Mouse (Mus musculus): ENCODE results near the gene Slc35b2. TPM values are rescaled to one million over a fixed set of nuclear protein-coding genes. Genes with fewer than 3 reads are reported as not detected.

Slc35b2 gene
- polyA plus RNA-seq, 1 experiment, result 78.2 TPM

- 65% methylated on average over 16 of the region's 16 CpGs for WGBS
- DNase-seq (ENCODE audit: low read depth, low spot score), result no peak
These were observed 5.4 kb upstream of the Slc35b2 start for GRCm38 (mm10) chr17:45557998-45558862.

DNA sequence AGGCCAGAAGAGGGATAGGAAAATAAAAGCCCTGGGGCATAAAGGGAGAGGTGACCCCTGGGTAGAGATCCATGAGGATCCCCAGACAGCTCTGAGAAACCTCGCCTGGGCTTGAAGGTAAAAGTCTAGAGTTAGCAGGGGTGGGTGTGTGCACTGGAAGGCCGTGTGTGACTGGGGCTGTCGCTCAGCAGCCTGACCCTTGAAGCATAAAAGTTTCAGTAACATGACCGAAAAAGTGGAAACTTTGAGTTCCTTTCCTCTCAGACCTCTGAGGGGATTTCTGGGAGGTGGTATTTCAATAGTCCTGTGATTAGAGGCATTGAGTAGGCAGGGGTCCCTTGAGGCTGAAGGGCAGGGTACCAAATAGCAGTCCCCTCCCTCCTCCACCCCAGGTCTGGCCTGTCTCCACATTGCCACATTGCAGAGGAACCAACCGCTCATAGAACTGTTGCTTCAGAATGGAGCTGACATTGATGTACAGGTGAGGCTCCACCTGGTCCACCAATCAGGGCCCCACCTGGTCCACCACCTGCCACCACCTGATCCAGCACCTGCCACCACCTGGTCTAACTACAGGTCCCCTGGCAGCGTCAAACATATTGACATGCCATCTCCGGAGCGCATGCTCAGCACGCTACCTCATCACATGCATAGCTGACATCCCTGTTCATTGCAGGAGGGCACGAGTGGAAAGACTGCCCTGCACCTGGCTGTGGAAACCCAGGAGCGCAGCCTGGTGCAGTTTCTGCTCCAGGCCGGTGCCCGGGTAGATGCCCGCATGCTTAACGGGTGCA lies 3.7 kb upstream of the Slc35b2 start:
- WGBS, result 85% methylated on average over 15 of the region's 15 CpGs
- no peak for DNase-seq (ENCODE audit: low read depth, low spot score)

- no peak for DNase-seq (ENCODE audit: low read depth, low spot score)
- WGBS, result 73% methylated on average over 12 of the region's 12 CpGs
These were observed 458 bp upstream of the Slc35b2 start for GRCm38 (mm10) chr17:45563216-45563615.

- WGBS, result 7% methylated on average over 18 of the region's 18 CpGs
- no peak for DNase-seq (ENCODE audit: low read depth, low spot score)
These were observed 934 bp downstream of the Slc35b2 start for GRCm38 (mm10) chr17:45564531-45565084.

- no peak for DNase-seq (ENCODE audit: low read depth, low spot score)
- 76% methylated on average over 11 of the region's 11 CpGs for WGBS
These were observed 1.4 kb downstream of the Slc35b2 start for GRCm38 (mm10) chr17:45565103-45565502.

DNA sequence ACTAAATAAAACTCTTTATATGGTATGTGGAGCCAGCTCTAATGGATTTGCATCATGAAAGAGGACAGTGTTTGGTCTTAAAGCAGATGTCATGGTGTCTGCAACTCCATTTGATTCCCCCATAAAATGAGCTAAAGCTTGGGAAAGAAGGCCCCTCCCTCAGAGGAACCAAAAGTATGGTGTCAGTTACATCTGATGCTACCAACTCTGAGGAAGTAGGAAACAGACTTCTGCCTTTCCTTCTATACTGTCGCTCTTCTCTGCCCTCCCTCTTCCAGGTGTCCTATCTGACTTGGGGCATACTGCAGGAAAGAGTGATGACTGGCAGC lies 2.3 kb downstream of the Slc35b2 start:
- DNase-seq (ENCODE audit: low read depth, low spot score), result no peak
- WGBS, result 61% methylated on average over 1 of the region's 1 CpGs

GRCm38 (mm10) chr17:45566360-45567161 lies 2.9 kb downstream of the Slc35b2 start:
- 61% methylated on average over 18 of the region's 18 CpGs for WGBS
- DNase-seq (ENCODE audit: low read depth, low spot score), result no peak

DNA sequence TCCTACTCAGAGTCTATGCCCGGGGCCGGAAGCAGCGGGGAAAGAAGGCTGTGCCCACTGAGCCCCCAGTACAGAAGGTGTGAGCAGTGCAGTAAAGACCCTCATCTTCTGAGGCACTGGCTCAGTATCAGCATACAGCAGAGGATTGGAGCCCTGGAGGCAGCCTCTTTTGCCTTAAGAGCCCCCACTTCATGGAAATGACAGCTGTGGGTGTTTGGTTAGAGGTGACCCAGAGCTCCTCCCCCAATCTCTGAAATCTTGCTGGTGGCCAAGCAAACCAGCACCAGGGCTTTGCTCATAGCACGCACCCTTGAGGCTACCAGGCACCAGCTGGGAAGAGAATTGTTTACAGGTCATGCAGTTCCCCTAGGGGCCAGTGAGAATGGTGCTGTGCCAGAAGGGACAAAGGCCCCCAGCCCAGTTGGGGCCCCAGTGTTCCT lies 3.5 kb downstream of the Slc35b2 start:
- 46% methylated on average over 4 of the region's 4 CpGs for WGBS

GRCm38 (mm10) chr17:45568990-45569389 lies 5.3 kb downstream of the Slc35b2 start:
- 86% methylated on average over 12 of the region's 12 CpGs for WGBS

More for the DNA sequence above, 3.5 kb downstream of the Slc35b2 start:
- DNase-seq (ENCODE audit: low read depth, low spot score), result no peak

DNA sequence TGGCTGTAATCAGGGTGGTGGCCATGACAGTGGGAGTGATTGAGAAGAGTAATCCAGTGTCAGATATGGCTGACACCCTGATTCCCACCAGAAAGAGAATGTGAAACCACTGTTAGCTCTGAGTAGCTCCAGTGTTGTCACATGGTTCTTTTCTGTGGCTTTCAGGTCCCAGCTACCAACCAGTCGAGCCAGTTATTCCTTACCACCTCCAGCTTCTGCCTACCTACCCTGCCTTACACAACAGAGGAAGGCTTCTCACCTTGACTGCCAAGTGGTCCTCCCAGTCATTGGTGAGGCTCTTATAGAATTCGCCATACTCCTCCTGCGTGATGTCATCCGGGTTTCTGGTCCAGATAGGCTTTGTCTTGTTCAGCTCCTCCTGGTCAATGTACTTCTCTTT lies 6.3 kb downstream of the Slc35b2 start:
- DNase-seq (ENCODE audit: low read depth, low spot score), result no peak
- 62% methylated on average over 4 of the region's 4 CpGs for WGBS

More at GRCm38 (mm10) chr17:45568990-45569389, 5.3 kb downstream of the Slc35b2 start:
- DNase-seq (ENCODE audit: low read depth, low spot score), result no peak

DNA sequence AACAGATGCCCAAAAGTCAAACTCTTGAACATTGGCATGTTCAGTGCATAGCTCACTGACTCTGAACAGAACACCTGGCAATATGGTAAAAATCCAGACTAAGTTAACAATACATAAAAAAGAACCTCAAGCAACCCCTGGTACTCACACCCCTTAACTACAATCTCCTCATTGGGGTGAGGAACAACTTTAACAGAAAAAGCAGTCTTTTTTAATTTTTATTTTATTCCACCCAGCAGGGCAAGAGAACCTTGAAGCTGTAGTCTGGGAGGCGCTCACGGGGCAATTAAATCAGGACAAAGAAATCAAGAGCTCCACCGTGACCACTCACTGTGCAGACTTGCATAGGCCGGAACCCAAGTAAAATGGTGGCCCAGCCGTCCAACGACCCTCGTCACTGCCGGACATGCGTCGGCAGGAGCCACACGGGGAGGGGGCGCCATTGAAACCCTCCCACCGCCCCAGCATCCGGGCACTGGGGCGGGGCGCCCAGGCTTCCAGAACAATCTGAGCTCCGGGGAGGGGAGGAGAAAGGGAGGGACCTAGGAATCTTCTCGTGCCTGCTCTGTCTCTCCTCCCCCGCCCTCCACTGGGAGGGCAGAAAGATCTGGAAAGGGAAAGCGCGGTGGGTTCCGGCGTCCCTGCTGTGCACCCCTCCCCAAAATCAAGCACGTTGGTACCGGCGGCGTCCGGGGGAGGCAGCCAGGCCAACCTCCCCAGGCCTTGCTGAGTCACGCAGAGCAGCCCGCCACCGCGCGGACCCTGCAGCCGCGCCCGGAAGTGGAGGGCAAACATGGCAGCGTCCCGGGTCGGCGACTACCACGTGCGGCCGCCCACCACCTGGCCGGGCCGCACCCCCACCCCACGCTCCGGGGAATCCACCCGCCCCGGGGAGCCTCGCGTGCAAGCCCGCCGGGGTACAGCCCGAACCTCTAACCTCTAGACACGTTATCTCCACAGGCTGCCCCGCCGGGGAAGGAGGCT lies 8.7 kb downstream of the Slc35b2 start:
- WGBS, result 1% methylated on average over 57 of the region's 57 CpGs
- DNase-seq (ENCODE audit: low read depth, low spot score), result no peak

GRCm38 (mm10) chr17:45573087-45573779 lies 9.6 kb downstream of the Slc35b2 start, which contains the start of gene Hsp90ab1:
Gene Hsp90ab1 (minus strand): TSS chr17:45573271.
- no peak for DNase-seq (ENCODE audit: low read depth, low spot score)
- under 1% methylated on average over 41 of the region's 41 CpGs for WGBS

DNA sequence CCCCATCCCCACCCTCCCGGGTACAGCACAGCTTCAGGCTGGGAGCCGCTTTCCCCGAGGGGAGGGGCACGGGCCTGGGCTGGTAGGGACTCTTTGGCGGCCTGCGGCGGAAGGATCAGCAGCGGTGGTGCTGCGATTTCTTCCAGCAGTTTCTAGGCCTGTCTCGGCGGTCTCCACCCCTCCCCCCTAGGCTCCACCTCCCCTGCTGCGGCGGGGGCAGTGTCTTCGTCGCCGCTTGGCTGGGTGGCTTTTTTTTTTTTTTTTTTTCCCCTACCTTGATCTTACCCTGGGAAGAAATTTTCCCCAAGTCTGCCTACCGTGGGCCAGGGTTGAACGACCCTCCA lies 10.1 kb downstream of the Slc35b2 start:
- WGBS, result under 1% methylated on average over 18 of the region's 18 CpGs
- no peak for DNase-seq (ENCODE audit: low read depth, low spot score)

- WGBS, result 3% methylated on average over 17 of the region's 17 CpGs
- no peak for DNase-seq (ENCODE audit: low read depth, low spot score)
These were observed 10.6 kb downstream of the Slc35b2 start for GRCm38 (mm10) chr17:45574129-45574761.

- no peak for DNase-seq (ENCODE audit: low read depth, low spot score)
- 87% methylated on average over 8 of the region's 8 CpGs for WGBS
These were observed 11.6 kb downstream of the Slc35b2 start for GRCm38 (mm10) chr17:45575123-45575897.

DNA sequence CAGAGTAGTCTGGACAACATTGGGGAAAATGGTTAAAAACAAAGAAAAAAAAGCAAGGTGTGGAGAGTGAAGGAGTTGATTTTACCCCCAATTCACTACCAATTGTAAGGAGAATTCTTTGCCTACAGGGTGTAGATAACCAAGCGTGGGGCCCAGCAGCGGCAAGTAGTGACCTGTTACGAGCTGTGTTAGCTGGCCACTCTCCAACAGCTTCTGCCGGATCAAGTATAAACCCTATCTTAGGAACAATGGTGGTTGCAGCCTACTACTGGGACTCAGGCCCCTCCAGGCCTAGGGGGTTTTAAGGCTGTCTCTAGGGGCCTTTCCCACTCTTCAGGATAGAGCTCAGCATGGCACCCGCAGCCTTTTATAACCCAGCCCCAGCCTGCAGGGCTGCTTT lies 14.6 kb downstream of the Slc35b2 start:
- DNase-seq (ENCODE audit: low read depth, low spot score), result no peak
- WGBS, result 25% methylated on average over 5 of the region's 5 CpGs

- no peak for DNase-seq (ENCODE audit: low read depth, low spot score)
- WGBS, result 72% methylated on average over 7 of the region's 7 CpGs
These were observed 15.2 kb downstream of the Slc35b2 start for GRCm38 (mm10) chr17:45578843-45579242.

Data from large intestine, adult 2 months (tissue).